ENCODE assay signal across 10 mouse cellular contexts in the genomic region with DNA sequence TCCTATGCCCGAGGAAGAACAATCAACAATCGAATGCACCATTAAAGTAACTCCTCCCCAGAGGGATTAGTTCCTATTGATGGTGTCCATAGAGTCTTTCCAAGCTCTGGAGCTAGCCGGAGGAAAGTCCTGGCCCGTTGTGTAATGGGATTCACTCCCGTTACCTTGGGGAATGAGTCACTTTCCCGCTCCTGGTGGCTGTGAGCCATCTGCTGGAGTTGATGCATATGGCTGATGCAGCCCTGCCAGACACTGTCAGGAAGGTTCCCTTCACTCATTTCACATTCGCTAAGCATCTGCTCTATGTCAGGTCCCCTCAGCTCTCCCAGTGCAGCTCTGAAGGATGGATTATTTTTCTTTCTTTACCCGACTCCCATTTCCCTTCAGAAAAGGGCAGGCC. TPM values are rescaled to one million over a fixed set of nuclear protein-coding genes. Genes with fewer than 3 reads are reported as not detected.
DNase-seq lines count a peak whose midpoint lies in the region; ATAC-seq and TF ChIP-seq lines count a peak whose summit lies in the region.
"Had no signal": no experiment of that assay in that cellular context is flagged by ENCODE, and none has a peak within 500 bp of the region (broad histone marks: within the 10 kb centered on the region; RNA-seq: fewer than 3 reads in every experiment).

No protein-coding gene starts in this region.

- H3K4me1 ChIP-seq in heart, adult 2 months (ENCODE audit: control insufficient read depth, insufficient read depth, low read length) = peaks cover 5% of the 10 kb centered on the region
- peaks cover 16% of the 10 kb centered on the region for H3K4me1 ChIP-seq in midbrain, embryonic 16.5 days (ENCODE audit: control insufficient read depth, insufficient read depth, low read length)
- H3K4me1 ChIP-seq in midbrain, embryonic 11.5 days (ENCODE audit: control insufficient read depth, insufficient read depth, low read length) = peaks cover 4% of the 10 kb centered on the region

- H3K9ac ChIP-seq in heart, adult 2 months (ENCODE audit: low read depth, low read length) = no peak overlapping the region
- H3K9ac ChIP-seq in midbrain, embryonic 16.5 days (ENCODE audit: low read depth, low read length) = peak overlapping the region; percentile 12; the same call in 1 of the 2 replicates
- no peak overlapping the region for H3K9ac ChIP-seq in midbrain, embryonic 11.5 days (ENCODE audit: low read length)
- H3K9ac ChIP-seq: embryonic facial prominence, embryonic 12.5 days had no signal

- DNase-seq in heart, adult 2 months = no peak
- DNase-seq in heart, adult 18-20 months = no peak
- no peak for DNase-seq in midbrain, embryonic 11.5 days (ENCODE audit: low spot score, missing footprints)
- DNase-seq in frontal cortex, postnatal 36 days (ENCODE audit: low spot score in 2 of 2) = peak; percentile 69 to 77
- DNase-seq in gastrocnemius, postnatal 36 days = no peak
- DNase-seq in gastrocnemius, postnatal 4 days (ENCODE audit: low spot score in 2 of 2) = no peak

- TF ChIP-seq POLR2A in heart, adult 2 months (IDR thresholded peaks at IDR 0.05; ENCODE audit: insufficient read depth, low read depth, low read length) = no peak

- no peaks in the 10 kb centered on the region for H3K36me3 ChIP-seq in heart, adult 2 months (ENCODE audit: control insufficient read depth, insufficient read depth, low read length)
- H3K36me3 ChIP-seq in midbrain, embryonic 16.5 days (ENCODE audit: control insufficient read depth, insufficient read depth, low read length) = no peaks in the 10 kb centered on the region
- H3K36me3 ChIP-seq in midbrain, embryonic 11.5 days (ENCODE audit: control insufficient read depth, insufficient read depth, low read length) = no peaks in the 10 kb centered on the region
- H3K36me3 ChIP-seq: embryonic facial prominence, embryonic 12.5 days had no signal

- H3K79me2 ChIP-seq in heart, adult 2 months (replicated peaks; ENCODE audit: control insufficient read depth, insufficient read depth, low read length) = no peaks in the 10 kb centered on the region

- intact Hi-C loops in heart, adult 2 months (cut with DNase I) = no loop called here
- intact Hi-C loops in gastrocnemius, postnatal 36 days (cut with DNase I) = no loop called here

- H3K4me3 ChIP-seq in heart, adult 2 months = no peak overlapping the region
- no peak overlapping the region for H3K4me3 ChIP-seq in midbrain, embryonic 16.5 days (ENCODE audit: low read depth, low read length)
- no peak overlapping the region for H3K4me3 ChIP-seq in midbrain, embryonic 11.5 days (ENCODE audit: low read depth, low read length)
- H3K4me3 ChIP-seq: embryonic facial prominence, embryonic 12.5 days had no signal

- H3K27ac ChIP-seq in heart, adult 2 months = no peak overlapping the region
- H3K27ac ChIP-seq in midbrain, embryonic 16.5 days (ENCODE audit: low read length) = no peak overlapping the region
- no peak overlapping the region for H3K27ac ChIP-seq in midbrain, embryonic 11.5 days (ENCODE audit: low read depth, low read length)
- H3K27ac ChIP-seq: embryonic facial prominence, embryonic 12.5 days had no signal

- 0 out of 2 replicates have a peak, but pooled peaks have one; percentile 16 for TF ChIP-seq CTCF in heart, adult 2 months (IDR thresholded peaks at IDR 0.05)

- ATAC-seq in midbrain, embryonic 16.5 days = no peak
- ATAC-seq in midbrain, embryonic 11.5 days (ENCODE audit: low FRiP score) = no peak
- ATAC-seq in CD4-positive, CD25-positive, alpha-beta regulatory T cell, adult 4 months = no peak

- no peak for TF ChIP-seq EP300 in heart, adult 2 months (IDR thresholded peaks at IDR 0.05; ENCODE audit: insufficient read depth, low read depth, low read length)

- H3K27me3 ChIP-seq in heart, adult 2 months (ENCODE audit: control insufficient read depth, insufficient read depth, low read length) = no peaks in the 10 kb centered on the region
- H3K27me3 ChIP-seq in midbrain, embryonic 16.5 days (ENCODE audit: control insufficient read depth, insufficient read depth, low read depth, low read length) = no peaks in the 10 kb centered on the region
- no peaks in the 10 kb centered on the region for H3K27me3 ChIP-seq in midbrain, embryonic 11.5 days (ENCODE audit: control insufficient read depth, insufficient read depth, low read length)
- H3K27me3 ChIP-seq: embryonic facial prominence, embryonic 12.5 days had no signal

- H3K4me2 ChIP-seq in midbrain, embryonic 16.5 days (ENCODE audit: low read length) = no peak overlapping the region
- no peak overlapping the region for H3K4me2 ChIP-seq in midbrain, embryonic 11.5 days
- H3K4me2 ChIP-seq: embryonic facial prominence, embryonic 12.5 days had no signal

- no peaks in the 10 kb centered on the region for H3K9me3 ChIP-seq in midbrain, embryonic 16.5 days (replicated peaks; ENCODE audit: control insufficient read depth, low read length, poor library complexity, severe bottlenecking)
- no peaks in the 10 kb centered on the region for H3K9me3 ChIP-seq in midbrain, embryonic 11.5 days (ENCODE audit: control insufficient read depth, low read length)
- H3K9me3 ChIP-seq: embryonic facial prominence, embryonic 12.5 days had no signal

- 20% methylated on average over 8 of the region's 8 CpGs for WGBS in heart, adult 2 months
- WGBS in midbrain, embryonic 16.5 days = 37% methylated on average over 8 of the region's 8 CpGs
- 40% methylated on average over 8 of the region's 8 CpGs for whole genome bisulfite sequencing in midbrain, embryonic 11.5 days

RNA-seq across cellular contexts. Expression of a gene that starts 2.7 kb away (rescaled TPM):
- 10 to 100 TPM; 32.4 to 33.7 TPM for total RNA-seq in heart, adult 2 months (2021)
- polyA plus RNA-seq in heart, adult 2 months (2012; rRNA removed) = 48.1 and 67.3 TPM in 2 replicates
- total RNA-seq in heart, adult 18-20 months (2021) = 10 to 100 TPM; 34.7 to 35.0 TPM
- polyA plus RNA-seq in midbrain, embryonic 16.5 days (2015; fragmentation: Nextera tagmentation; extraction: Ambion mirVana) = 64.8 and 72.5 TPM in 2 replicates
- polyA plus RNA-seq in midbrain, embryonic 11.5 days (2014; fragmentation: Nextera tagmentation; extraction: Ambion mirVana) = 50.5 and 57.3 TPM in 2 replicates
- 10 to 100 TPM; 14.8 to 17.8 TPM for total RNA-seq in gastrocnemius, postnatal 36 days (2021)
- polyA plus RNA-seq in CD4-positive, CD25-positive, alpha-beta regulatory T cell, adult 4 months (2017; shearing (Covaris generic)) = 10 to 100 TPM; 91.3 to 93.4 TPM
- total RNA-seq in gastrocnemius, postnatal 4 days (2021) = 10 to 100 TPM; 24.5 to 30.2 TPM

RNA-seq across cellular contexts. Expression of a gene that starts 26.6 kb away (rescaled TPM):
- 1 to 10 TPM in 1 of 2 experiments, under 1 TPM in 1; 0.93 to 2.3 TPM for total RNA-seq in heart, adult 2 months (2021)
- 13.3 and 23.8 TPM in 2 replicates for polyA plus RNA-seq in heart, adult 2 months (2012; rRNA removed)
- 1 to 10 TPM in 1 of 2 experiments, under 1 TPM in 1; 0.84 to 1.9 TPM for total RNA-seq in heart, adult 18-20 months (2021)
- polyA plus RNA-seq in midbrain, embryonic 16.5 days (2015; fragmentation: Nextera tagmentation; extraction: Ambion mirVana) = 1.7 and 2.0 TPM in 2 replicates
- polyA plus RNA-seq in midbrain, embryonic 11.5 days (2014; fragmentation: Nextera tagmentation; extraction: Ambion mirVana) = 2.6 and 3.2 TPM in 2 replicates
- total RNA-seq in gastrocnemius, postnatal 36 days (2021) = under 1 TPM in 1 of 2 experiments, not detected in 1; 0.39 TPM
- 10 to 100 TPM; 21.8 to 33.3 TPM for polyA plus RNA-seq in CD4-positive, CD25-positive, alpha-beta regulatory T cell, adult 4 months (2017; shearing (Covaris generic))
- total RNA-seq in gastrocnemius, postnatal 4 days (2021) = 10 to 100 TPM; 10.7 to 19.4 TPM
- total RNA-seq: layer of hippocampus, postnatal 25 days had no signal

RNA-seq across cellular contexts. Expression of a gene that starts 50.6 kb away (rescaled TPM):
- total RNA-seq in heart, adult 2 months (2021) = 10 to 100 TPM; 13.7 to 23.6 TPM
- 6.2 and 7.6 TPM in 2 replicates for polyA plus RNA-seq in heart, adult 2 months (2012; rRNA removed)
- total RNA-seq in heart, adult 18-20 months (2021) = 10 to 100 TPM; 11.5 to 12.7 TPM
- 51.9 and 53.2 TPM in 2 replicates for polyA plus RNA-seq in midbrain, embryonic 16.5 days (2015; fragmentation: Nextera tagmentation; extraction: Ambion mirVana)
- polyA plus RNA-seq in midbrain, embryonic 11.5 days (2014; fragmentation: Nextera tagmentation; extraction: Ambion mirVana) = 38.5 and 39.9 TPM in 2 replicates
- 10 to 100 TPM; 21.1 to 23.7 TPM for total RNA-seq in gastrocnemius, postnatal 36 days (2021)
- 10 to 100 TPM; 18.5 to 20.8 TPM for polyA plus RNA-seq in CD4-positive, CD25-positive, alpha-beta regulatory T cell, adult 4 months (2017; shearing (Covaris generic))
- total RNA-seq in gastrocnemius, postnatal 4 days (2021) = 10 to 100 TPM; 63.8 to 74.0 TPM

Comparison
In these comparisons a context has a peak if more than half of its experiments do, and no peak if none do; other contexts are left out.
1. DNase-seq: peak in frontal cortex, postnatal 36 days (2 of 2); none in heart, adult 2 months (0 of 2), heart, adult 18-20 months (0 of 2), midbrain, embryonic 11.5 days (single experiment), gastrocnemius, postnatal 36 days (0 of 2) and gastrocnemius, postnatal 4 days (0 of 2).